Mouse (Mus musculus): ENCODE measurements around the gene Smim4.

The Smim4 gene

GRCm38 (mm10) chr14:31128826-31129219, at the start of gene Smim4:
TSS of gene Smim4 (minus strand) at chr14:31128956.
- DNase-seq: peak; percentile 97

DNA sequence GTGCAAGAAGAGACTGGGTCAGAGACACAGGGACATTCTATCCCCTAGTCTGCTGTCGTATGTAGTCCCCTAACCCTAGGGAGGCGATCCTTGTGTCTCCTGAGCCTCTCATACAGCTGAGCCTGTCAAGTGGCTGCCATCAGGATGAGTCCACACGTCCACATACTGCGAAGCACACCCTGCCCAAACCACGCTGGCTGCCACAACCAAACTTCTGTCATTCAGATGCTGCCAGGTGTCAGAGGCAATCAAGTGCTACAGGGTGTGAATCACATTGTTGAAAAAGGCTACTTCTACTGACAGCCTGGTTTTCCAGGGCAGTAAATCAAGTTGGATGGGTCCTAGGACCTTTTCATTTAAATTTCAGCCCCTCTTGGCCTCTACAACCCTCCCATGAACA, 49.0 kb upstream of the Smim4 start:
- DNase-seq: no peak

GRCm38 (mm10) chr14:31177287-31177686, 48.5 kb upstream of the Smim4 start:
- no peak for DNase-seq

GRCm38 (mm10) chr14:31173537-31173936, 44.8 kb upstream of the Smim4 start:
- no peak for DNase-seq

DNA sequence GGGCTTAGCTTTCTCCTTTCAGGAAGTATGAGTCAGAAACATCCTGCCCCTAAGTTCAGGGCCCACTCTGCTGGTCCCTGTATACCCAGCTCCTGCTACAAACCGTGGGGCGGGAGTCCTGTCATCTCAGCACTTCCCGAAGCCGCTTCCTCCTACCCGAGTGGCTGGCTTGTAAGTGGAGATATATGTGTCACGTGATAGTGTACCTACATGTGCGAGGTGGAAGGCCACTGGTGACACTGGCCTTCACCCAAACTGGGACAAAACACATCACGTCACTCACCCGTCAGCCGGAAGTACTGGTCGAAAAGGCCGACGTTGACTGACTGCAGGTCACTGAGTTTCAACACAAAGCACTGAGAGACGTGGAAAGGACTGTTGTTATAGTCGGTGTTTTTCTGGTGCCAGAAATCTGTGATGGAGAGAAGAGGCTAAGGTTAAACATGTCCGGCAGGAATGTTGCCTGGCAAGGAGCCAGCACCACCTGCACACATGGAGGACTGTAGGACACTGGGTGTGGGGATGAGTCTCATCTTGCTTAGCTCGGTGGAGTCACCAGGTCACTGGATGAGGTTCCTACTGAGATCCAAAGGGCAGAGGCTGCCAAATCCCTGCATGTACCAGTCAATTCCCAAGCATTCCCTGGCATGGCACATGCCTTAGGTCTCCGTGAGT, 44.2 kb upstream of the Smim4 start:
- peak; percentile 78 for DNase-seq

DNA sequence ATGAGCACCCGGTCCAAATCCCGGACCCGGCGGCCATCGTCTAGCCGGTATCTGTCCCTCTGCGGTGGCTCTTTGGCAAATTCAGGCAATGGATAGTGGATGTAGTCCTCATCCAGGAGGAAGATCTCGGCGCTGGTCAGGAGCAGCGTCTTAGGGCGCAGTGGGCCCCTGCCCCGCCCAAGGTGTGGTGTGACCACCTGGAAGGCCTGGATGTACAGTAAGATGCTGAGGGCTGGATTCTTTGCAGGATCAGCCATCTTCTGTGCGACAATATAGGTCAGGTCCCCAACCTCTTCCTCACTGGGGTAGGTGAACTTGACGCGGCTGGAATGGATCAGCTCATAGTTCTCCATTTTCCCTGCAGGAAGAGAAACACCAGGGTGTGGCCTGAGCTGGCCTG, 43.1 kb upstream of the Smim4 start:
- DNase-seq: no peak

GRCm38 (mm10) chr14:31171386-31171785, 42.6 kb upstream of the Smim4 start:
- DNase-seq: peak; percentile 76

GRCm38 (mm10) chr14:31170963-31171362, 42.2 kb upstream of the Smim4 start:
- DNase-seq: no peak

GRCm38 (mm10) chr14:31169508-31169907, 40.8 kb upstream of the Smim4 start:
- DNase-seq: peak; percentile 17

- DNase-seq: no peak
These were observed 39.7 kb upstream of the Smim4 start, which contains the start of gene Stab1 for GRCm38 (mm10) chr14:31168425-31168824. TSS of gene Stab1 (minus strand) at chr14:31168641.

GRCm38 (mm10) chr14:31166827-31167226, 38.1 kb upstream of the Smim4 start:
- DNase-seq: peak; percentile 51

DNA sequence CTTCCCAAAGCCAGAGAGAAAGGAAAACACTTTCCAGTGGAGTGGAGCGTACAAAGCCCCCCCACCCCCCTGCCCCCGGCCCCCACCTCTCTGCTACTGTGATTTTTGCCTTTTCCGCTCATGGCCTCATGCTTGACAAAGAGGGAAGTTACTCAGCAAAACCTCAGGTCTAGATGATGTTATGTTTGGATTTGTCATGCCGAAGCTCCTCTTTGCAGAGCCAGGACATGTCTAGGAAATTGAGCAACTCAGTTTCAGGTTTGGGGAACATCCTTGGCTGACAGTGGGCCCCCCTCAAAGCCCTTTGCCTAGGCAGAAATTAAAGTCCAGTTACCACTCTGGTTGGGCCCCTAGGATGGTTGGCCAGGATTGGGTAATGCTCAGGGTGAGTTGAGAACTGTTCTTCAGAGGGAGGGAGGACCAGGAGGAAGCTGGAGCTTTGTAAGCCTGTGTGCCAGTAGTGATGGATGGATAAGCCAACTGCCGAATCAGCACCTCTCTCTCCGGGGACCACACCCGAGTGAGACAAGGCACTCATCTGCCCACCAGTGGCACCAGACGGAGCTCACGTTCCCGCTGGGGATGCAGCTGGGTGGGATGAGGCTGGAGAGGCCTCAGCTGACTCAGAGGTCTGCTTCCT, 37.4 kb upstream of the Smim4 start:
- peak; percentile 36 for DNase-seq

DNA sequence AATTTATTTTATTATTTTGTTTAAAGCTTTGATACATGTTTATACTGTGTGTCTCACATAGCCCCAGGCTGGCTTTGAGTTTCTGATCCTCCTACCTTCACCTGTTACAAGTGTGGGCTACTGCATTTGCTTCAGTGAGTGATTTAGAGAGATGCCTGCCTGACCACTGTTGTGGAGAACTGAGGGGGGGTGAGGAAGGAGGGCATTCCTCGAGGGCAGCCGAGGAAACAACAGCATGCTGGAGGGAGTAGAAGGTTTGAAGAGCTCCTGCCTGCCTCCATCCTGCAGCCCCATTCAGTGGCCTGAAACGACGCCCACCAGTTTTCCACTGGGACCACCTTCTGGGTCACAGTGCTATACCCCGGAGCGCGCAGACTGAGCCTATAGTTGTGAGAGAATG, 36.7 kb upstream of the Smim4 start:
- no peak for DNase-seq

DNA sequence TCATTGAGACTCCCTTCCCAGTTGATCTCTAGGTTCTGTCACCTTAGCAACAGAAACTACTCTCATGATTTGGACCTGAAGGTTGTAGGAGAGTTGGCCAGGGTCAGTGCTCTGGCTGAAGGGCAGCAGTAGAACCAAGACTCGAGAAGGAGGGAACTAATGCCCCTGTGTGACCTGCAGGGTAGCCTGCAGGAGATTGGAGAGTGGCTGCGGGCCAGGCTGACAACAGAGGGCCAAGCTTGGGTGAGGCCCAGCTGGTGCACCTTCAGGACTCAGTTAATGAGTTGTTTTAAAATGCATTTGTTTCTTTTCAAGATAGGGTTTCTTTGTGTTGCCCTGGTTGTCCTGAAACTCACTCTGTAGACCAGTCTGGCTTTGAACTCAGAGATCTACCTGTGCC, 36.3 kb upstream of the Smim4 start:
- DNase-seq: peak; percentile 64

GRCm38 (mm10) chr14:31164067-31164466, 35.3 kb upstream of the Smim4 start:
- peak; percentile 88 for DNase-seq

- DNase-seq: no peak
These were observed 32.9 kb upstream of the Smim4 start for GRCm38 (mm10) chr14:31161638-31162037.

- no peak for DNase-seq
These were observed 32.4 kb upstream of the Smim4 start for GRCm38 (mm10) chr14:31161191-31161590.

DNA sequence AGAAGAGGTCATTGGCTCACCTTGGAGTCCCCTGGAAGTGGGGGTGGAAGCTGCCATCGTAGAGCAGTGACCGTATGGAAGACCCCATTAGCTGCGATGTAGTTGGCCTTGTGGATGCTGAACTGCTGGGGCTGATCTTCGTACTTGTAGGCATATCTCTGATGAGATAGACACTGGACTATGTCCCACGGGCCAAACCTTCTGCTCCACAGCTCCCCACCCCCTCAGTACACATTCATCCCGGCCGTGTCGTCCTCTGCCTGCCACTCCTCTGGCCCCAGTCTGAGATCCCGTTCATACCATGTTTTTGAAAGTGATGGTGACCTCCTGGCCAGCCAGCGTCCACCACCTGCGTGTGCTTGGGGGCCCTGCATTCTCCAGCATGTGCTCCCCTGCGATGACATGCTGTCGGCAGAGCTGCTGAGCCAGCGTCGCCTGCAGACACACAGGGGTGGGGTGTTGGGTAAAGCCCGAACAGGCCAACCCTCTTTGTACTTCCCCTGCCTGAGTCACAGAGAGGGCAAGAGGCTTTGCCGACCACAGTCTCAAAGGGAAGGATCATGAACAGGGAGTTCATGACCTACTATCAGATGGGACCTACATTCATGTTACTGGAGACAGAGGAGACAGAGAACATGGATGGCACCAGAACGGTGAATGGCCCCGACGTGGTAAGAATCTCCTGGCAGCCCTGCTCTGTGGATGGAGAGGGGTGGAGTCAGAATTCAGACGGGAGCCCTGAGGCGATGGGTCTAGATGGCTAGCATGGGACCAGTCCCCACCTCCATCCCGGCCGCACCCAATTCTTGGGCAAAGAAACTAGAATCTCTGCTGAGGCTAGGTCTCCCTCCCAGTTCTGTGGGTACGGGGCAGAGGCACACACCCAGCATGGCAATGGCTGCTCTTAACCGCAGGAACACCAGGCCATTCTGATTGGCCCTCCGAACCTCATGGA, 31.7 kb upstream of the Smim4 start:
- DNase-seq: no peak

GRCm38 (mm10) chr14:31145694-31146093, 16.9 kb upstream of the Smim4 start:
- no peak for DNase-seq

GRCm38 (mm10) chr14:31141011-31141410, 12.3 kb upstream of the Smim4 start:
- DNase-seq: peak; percentile 13

- DNase-seq: peak; percentile 11
These were observed 11.4 kb upstream of the Smim4 start for GRCm38 (mm10) chr14:31140141-31140540.

DNA sequence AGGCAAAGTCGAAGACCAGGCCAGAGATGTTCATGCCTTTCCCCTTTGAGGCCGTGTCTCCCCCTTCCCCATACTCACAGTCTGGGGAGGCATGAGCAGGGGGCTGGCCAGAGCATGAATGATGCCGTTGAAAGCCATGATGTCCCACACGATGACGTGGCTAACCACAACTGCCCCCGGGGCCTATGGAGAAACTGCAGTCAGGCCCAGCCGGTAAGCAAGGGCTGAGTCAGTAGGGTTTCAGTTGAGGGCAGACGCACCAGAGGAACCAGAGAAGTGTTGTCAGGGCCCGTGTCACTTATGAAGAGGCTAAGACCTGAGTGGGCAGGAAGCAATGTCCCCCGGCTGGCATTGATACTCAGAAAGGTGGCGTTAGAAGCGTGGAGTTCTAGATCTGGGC, 10.9 kb upstream of the Smim4 start:
- DNase-seq: no peak

DNA sequence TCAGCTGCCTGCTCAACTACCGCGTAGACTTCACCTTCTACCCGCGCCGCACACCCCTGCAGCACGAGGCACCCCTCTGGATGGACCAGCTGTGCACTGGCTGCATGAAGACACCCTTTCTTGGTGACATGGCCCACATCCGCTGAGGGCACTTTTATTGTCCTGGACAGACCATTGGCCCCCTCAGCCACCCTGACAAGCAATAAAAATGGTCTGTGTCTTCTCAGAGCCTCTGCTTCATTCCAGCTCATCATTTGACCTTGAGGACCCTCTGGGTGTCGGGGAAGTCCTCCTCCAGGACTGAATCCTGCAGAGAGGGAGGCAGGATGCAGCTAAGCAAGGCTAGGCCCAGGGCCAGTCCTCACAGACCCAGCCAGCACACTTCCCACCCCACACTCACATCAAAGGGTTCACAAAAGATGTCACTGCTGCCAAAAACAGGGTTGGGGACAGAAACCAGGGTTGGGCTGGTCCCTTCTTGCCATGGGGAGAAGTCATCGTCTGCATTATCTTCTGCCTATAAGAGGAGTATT, 10.2 kb upstream of the Smim4 start:
- DNase-seq: no peak
